Mouse (Mus musculus): Measurements from ENCODE around the gene Ric3. TPM values are rescaled to one million over a fixed set of nuclear protein-coding genes. Genes with fewer than 3 reads are reported as not detected.

Gene Ric3
- 0.60 TPM for polyA plus RNA-seq (2017; shearing (Covaris generic))

DNA sequence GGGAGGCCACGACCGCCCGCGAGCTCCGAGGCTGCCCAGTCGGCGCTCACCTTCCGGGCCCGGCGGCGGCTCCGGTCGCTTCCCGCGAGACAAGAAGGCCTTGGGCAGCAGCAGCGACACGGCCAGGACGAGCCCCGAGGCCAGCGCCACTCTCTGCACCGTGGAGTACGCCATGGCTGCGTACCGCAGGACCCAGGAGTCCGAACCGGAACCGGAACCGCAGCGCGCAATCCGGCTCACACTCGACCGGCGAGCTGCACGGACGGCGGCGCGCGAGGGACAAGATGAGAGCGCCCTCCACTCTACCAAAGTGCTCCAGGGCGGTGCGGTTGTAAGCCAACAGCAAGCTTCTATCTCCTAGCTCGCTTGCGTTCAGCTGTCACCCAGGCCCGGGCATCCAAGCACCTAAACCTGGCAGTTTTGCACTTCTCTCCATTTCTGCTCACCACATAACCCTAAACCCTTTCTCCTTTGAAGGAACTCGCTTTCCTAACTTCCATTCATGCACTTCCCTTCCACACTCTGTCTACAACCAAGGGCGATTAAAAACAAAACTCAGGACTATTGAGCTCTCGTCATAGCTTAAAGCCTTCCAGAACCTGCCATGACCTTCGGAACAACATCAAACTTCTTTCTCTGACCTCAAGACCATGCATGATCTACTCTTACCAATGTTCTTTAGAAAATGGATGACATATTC lies at the start of gene Ric3:
Gene Ric3 (minus strand): TSS at position 219 of the 700 bp plus-strand sequence.

Other genes with a start within 250 kb of the Ric3 start
- not detected for gene Olfr516, start 232.8 kb downstream of the Ric3 start, polyA plus RNA-seq (2017; shearing (Covaris generic))
- not detected for gene Olfr517, start 211.0 kb downstream of the Ric3 start, polyA plus RNA-seq (2017; shearing (Covaris generic))
- not detected for gene Olfr518, start 198.3 kb downstream of the Ric3 start, polyA plus RNA-seq (2017; shearing (Covaris generic))
- gene Olfr519, start 188.9 kb downstream of the Ric3 start, polyA plus RNA-seq (2017; shearing (Covaris generic)): not detected
- gene Nlrp10, start 153.2 kb downstream of the Ric3 start, polyA plus RNA-seq (2017; shearing (Covaris generic)): 0.29 TPM
- 26.4 TPM for gene Eif3f, start 148.9 kb downstream of the Ric3 start, polyA plus RNA-seq (2017; shearing (Covaris generic))
- 1.1 TPM for gene Tub, start 133.0 kb downstream of the Ric3 start, polyA plus RNA-seq (2017; shearing (Covaris generic))
- gene Lmo1, start 91.9 kb upstream of the Ric3 start, polyA plus RNA-seq (2017; shearing (Covaris generic)): not detected

Measured in inflammation-experienced regulatory T-cells, adult 16 weeks (primary cell).